Comparison of ENCODE assay signal across 9 mouse cellular contexts in genomic region chr2:179238166-179238565, GRCm38 (mm10).
A peak's percentile ranks its signal among the peaks of the same experiment; 100 is the strongest.
DNase-seq lines count a peak whose midpoint lies in the region; TF ChIP-seq lines count a peak whose summit lies in the region.
"Had no signal": no experiment of that assay in that cellular context is flagged by ENCODE, and none has a peak within 500 bp of the region (broad histone marks: within the 10 kb centered on the region; RNA-seq: fewer than 3 reads in every experiment).

No protein-coding gene starts in this region.

- DNase-seq in brain, embryonic 14.5 days (ENCODE audit: low read depth), result peak; percentile 32
- peak; percentile 65 to 74 for DNase-seq in frontal cortex, postnatal 36 days (ENCODE audit: low spot score in 2 of 2)
- peak; percentile 32 for DNase-seq in left cerebral cortex, adult 11 months (ENCODE audit: low spot score)
- peak; percentile 60 to 69 for DNase-seq in right cerebral cortex, adult 2 months (ENCODE audit: low spot score in 2 of 2)
- no peak for DNase-seq in retina, postnatal 1 day
- DNase-seq in adrenal gland, postnatal 25 days, result no peak
- DNase-seq in urinary bladder, adult 18-20 months (ENCODE audit: low spot score in 2 of 2), result no peak
- DNase-seq: heart, postnatal 36 days; kidney, postnatal 14 days had no signal

- TF ChIP-seq CTCF in brain, embryonic 14.5 days (IDR thresholded peaks at IDR 0.05; ENCODE audit: borderline replicate concordance, extremely low read depth, insufficient read depth, insufficient read length), result no peak

- TF ChIP-seq POLR2A in brain, embryonic 14.5 days (IDR thresholded peaks at IDR 0.05; ENCODE audit: borderline replicate concordance, extremely low read depth, insufficient read depth, insufficient read length, poor library complexity, severe bottlenecking), result no peak

Comparison
In these comparisons a context has a peak if more than half of its experiments do, and no peak if none do; other contexts are left out.
1. DNase-seq: peak in brain, embryonic 14.5 days (single experiment), frontal cortex, postnatal 36 days (2 of 2), left cerebral cortex, adult 11 months (single experiment) and right cerebral cortex, adult 2 months (2 of 2); none in retina, postnatal 1 day (single experiment), adrenal gland, postnatal 25 days (single experiment) and urinary bladder, adult 18-20 months (0 of 2).